Mouse (Mus musculus): Measurements from ENCODE around the gene Mei1. TPM values are rescaled to one million over a fixed set of nuclear protein-coding genes. Genes with fewer than 3 reads are reported as not detected.
"Not testable (repeated sequence)": the region's sequence is repeated elsewhere in the genome, so short reads cannot be mapped to it uniquely, and the experiment has no call there.

Mei1 gene
- polyA plus RNA-seq, 1 experiment from 2014 or later: 0.04 TPM

DNA sequence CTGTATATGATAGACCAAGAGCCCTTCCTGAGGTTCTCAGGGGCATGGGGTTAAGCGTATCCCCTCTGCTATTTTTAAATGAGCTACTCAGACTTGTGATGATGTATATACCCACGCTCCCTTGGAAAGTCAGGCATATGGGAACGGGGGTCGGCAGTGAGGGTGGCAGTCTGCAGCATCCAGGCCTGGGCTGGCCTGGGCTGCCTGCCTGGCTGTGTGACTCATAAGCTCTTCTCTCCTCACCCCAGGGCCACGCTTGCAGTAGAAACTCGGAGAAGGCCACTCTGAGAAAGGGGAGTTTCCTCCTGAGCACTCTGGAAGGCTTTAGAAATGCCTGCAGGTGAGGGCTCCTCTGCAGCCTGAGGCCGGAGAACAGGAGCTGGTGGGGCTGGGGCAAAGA is 21.3 kb downstream of the Mei1 start:
- Histone ChIP-seq H3K27me3 (peaks cover 5% of the 10 kb centered on the region; the same call in 1 of the 2 replicates), H3K9ac (no peak overlapping the region), H3K27ac (no peak overlapping the region), H3K9me3 (no peaks in the 10 kb centered on the region), H3K4me1 (no peaks in the 10 kb centered on the region), H3K4me3 (no peak overlapping the region), H3K36me3 (no peaks in the 10 kb centered on the region), H3K4me2 (no peak overlapping the region)
- ATAC-seq (ENCODE audit: borderline replicate concordance, extremely low read depth, low FRiP score, low TSS enrichment): no peak
- 66% methylated on average over 7 of the region's 7 CpGs for WGBS

DNA sequence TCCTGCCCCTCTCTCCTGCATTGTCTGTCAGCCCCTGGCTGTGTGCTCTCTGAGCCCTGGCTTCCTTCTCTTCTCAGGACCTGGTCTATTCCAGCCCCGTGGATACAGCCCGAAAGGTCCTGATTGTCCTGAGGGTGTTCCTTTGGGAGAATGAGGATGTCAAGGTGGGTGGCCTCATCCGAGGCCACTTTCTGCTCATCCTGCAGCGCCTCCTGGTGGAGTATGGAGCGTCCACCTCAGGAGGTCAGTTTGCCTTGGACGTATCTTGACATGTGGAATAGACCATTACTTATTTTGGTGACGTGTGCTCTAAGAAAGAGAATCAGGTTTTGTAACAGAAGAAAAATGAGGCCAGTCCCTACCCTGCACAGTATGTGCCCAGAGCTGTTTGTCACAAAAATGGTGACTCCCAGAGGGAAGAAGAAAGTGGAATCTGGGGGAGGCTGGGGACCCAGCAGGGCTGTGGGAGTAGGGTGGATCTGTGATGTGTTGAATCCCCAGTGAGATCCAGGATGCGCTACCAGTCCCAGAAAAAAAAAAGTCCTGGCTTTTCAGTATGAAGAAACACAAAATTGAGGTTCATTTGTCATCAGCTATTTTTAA is 37.3 kb downstream of the Mei1 start:
- Histone ChIP-seq H3K27me3 (no peaks in the 10 kb centered on the region), H3K4me3 (no peak overlapping the region), H3K4me2 (no peak overlapping the region), H3K9ac (no peak overlapping the region), H3K27ac (no peak overlapping the region), H3K9me3 (no peaks in the 10 kb centered on the region), H3K4me1 (no peaks in the 10 kb centered on the region), H3K36me3 (no peaks in the 10 kb centered on the region)
- no peak for ATAC-seq (ENCODE audit: borderline replicate concordance, extremely low read depth, low FRiP score, low TSS enrichment)
- WGBS: 20% methylated on average over 8 of the region's 8 CpGs

DNA sequence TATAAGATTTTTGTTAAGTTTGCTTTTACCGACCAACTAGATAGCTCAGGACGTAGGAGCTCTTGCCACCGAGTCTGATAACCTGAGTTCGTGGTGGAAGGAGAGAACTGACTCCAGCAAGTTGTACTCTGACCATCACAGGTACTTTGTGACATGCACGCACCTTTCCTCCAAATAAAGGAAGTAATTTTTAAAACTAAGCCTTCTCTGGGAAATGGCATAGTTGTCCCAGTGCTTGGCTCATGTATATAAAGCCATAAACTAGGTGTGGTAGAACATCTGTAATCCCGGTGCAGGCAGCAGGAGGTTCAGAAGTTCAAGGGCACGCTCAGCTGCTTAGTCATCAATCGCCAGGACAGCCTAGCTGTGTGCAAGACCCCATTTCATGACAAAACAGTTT is 50.7 kb downstream of the Mei1 start:
- Histone ChIP-seq H3K4me2 (no peak overlapping the region), H3K27ac (no peak overlapping the region), H3K9me3 (no peaks in the 10 kb centered on the region), H3K4me3 (no peak overlapping the region), H3K36me3 (no peaks in the 10 kb centered on the region), H3K9ac (no peak overlapping the region), H3K27me3 (0 out of 2 replicates have a peak, but pooled peaks cover 6% of the 10 kb centered on the region), H3K4me1 (no peaks in the 10 kb centered on the region)
- no peak for ATAC-seq (ENCODE audit: borderline replicate concordance, extremely low read depth, low FRiP score, low TSS enrichment)
- WGBS: 73% methylated on average over 8 of the region's 8 CpGs

DNA sequence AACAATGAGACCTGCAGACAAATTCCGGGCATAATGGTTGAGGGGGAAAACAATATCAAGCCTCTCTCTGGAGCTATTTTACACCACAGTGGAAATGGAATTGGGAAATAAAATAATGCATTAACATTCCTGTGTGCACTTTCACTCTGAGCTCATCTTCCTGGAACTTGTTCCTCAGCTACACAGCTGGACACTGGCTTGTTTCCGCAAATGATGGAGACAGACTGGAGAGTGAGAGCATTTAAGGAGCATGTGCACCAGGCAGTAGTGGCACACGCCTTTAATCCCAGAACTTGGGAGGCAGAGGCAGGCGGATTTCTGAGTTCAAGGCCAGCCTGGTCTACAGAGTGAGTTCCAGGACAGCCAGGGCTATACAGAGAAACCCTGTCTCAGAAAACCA is 56.9 kb downstream of the Mei1 start:
- H3K9me3 ChIP-seq; H3K4me3 ChIP-seq; H3K27ac ChIP-seq; H3K27me3 ChIP-seq; H3K9ac ChIP-seq; ATAC-seq (ENCODE audit: borderline replicate concordance, extremely low read depth, low FRiP score, low TSS enrichment); H3K36me3 ChIP-seq: not testable (repeated sequence)
- 85% methylated on average over 4 of the region's 4 CpGs for WGBS
- H3K4me1 ChIP-seq: peaks cover 16% of the 10 kb centered on the region; the same call in 1 of the 2 replicates
- peak overlapping the region; percentile 93 for H3K4me2 ChIP-seq

DNA sequence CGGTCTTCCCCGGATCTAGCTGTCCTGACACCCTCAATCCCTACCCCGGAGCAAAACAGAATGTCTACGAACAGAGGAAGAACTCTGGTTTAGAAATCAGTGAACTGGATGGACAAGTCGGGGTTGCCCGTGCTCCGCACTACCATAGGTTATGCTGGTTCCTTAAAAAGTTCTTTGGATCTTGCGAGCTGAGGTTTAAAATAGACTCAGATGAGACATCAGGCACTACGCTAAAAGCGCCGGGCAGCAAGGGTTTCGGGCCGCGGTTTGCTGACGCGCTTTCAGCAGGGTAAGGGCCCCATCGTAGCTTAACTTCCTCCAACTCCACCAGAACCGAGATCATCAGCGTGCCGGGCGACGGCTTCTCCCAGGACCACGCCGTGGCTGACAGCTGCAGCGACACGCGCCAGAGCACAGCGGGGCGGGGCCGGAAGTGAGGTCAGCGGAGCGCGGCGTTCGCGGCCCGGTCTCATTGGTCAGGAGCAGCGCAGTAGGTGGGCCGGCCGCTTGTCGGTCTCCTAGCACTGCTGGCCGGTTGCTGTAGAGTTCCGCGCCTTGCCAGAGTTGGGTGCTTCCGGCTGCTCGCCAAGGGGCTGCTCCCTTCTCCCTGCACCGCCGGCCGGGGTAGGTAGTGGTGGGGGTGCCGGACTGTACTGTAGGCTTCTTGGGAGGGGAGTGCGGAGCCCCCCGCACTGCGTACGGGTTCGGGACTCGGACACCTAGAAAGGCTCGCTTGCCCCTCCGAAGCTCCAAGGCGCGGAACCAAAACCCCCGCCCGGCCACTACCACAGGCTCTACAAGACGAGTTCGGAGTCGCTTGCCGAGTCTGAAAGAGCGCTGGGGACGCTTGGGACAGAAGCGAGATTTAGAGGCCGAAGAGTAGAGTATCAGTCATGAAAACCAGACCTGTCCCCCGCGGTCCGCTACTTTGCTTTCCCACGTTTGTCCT is 57.9 kb downstream of the Mei1 start, which contains the start of gene Ccdc134:
Gene Ccdc134 (plus strand): TSS at position 497 of the 949 bp plus-strand sequence.
- Histone ChIP-seq H3K36me3 (no peaks in the 10 kb centered on the region), H3K4me1 (peaks cover 16% of the 10 kb centered on the region; the same call in 1 of the 2 replicates), H3K27me3 (0 out of 2 replicates have a peak, but pooled peaks cover 6% of the 10 kb centered on the region), H3K27ac (peak within 1 kb of the TSS; percentile 76), H3K9me3 (no peaks in the 10 kb centered on the region), H3K4me3 (peak within 1 kb of the TSS; percentile 70), H3K4me2 (peak within 1 kb of the TSS; percentile 93), H3K9ac (peak within 1 kb of the TSS; percentile 58)
- peak; percentile 99 for ATAC-seq (ENCODE audit: borderline replicate concordance, extremely low read depth, low FRiP score, low TSS enrichment)
- WGBS: 1% methylated on average over 74 of the region's 74 CpGs

DNA sequence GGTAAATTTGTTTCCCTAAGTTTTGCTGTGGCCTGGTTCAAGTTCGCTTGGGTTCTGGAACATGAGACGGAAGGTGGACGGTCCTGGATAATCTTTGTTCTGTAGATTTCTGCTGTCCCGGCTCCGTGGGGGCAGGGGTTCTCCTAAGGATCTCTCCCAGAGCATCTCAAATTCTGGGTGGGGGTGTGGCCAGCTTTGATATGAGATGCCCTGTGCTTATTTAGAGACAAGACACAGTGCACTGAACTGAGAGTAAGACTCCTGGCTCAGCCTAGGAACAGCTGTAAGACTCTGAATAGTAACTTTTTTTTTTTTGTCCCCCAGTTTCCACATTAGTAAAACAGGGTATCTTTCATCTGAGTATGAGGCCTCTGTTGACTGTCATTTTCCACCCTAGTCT is 58.6 kb downstream of the Mei1 start:
- Histone ChIP-seq H3K27ac (peak overlapping the region; percentile 76; the same call in 1 of the 2 replicates), H3K9me3 (no peaks in the 10 kb centered on the region), H3K27me3 (0 out of 2 replicates have a peak, but pooled peaks cover 4% of the 10 kb centered on the region), H3K36me3 (no peaks in the 10 kb centered on the region), H3K9ac (peak overlapping the region; percentile 58), H3K4me2 (peak overlapping the region; percentile 93), H3K4me3 (peak overlapping the region; percentile 70), H3K4me1 (peaks cover 16% of the 10 kb centered on the region; the same call in 1 of the 2 replicates)
- ATAC-seq (ENCODE audit: borderline replicate concordance, extremely low read depth, low FRiP score, low TSS enrichment): no peak
- WGBS: 2% methylated on average over 5 of the region's 5 CpGs

DNA sequence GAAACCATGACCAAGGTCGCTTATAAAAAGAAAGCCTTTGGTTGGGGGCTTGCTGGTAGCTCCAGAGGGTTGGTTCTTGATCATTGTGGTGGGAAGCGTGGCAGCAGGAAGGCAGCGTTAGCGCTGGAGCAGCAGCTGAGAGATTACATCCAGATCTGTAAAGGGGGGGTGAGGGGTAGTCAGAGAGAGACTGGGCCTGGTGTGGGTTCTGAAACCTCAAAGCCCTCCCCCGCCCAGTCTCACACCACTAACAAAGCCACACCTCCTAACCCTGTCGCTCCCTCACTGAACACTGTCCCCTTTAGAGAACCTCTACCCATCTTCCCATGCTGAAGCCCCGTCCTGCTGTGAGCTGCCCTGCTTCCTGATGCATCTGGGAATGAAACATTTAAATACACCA is 60.8 kb downstream of the Mei1 start:
- Histone ChIP-seq H3K9me3 (no peaks in the 10 kb centered on the region), H3K4me3 (no peak overlapping the region), H3K36me3 (no peaks in the 10 kb centered on the region), H3K4me2 (no peak overlapping the region), H3K9ac (no peak overlapping the region), H3K27me3 (no peaks in the 10 kb centered on the region), H3K27ac (no peak overlapping the region), H3K4me1 (peaks cover 16% of the 10 kb centered on the region; the same call in 1 of the 2 replicates)
- WGBS: 57% methylated on average over 7 of the region's 7 CpGs
- ATAC-seq (ENCODE audit: borderline replicate concordance, extremely low read depth, low FRiP score, low TSS enrichment): no peak

DNA sequence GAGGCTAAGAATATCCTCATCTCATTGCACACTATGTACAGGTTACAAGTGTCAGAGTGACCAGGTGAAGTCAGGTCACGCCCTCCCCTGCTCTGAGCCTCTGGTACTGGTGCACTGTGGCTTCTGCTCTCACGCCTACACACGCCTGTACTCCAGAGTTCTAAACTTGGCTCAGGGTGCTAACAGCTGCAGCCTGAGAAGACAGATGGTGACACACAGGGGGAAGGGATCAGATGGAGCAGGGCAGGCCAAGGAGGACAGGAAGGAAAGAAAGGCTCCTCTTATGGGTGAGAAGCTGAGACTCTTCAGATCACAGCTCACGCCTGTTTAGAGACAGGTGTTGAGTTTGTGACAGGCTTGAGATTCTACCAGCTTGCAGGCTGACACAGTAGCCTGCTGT is 65.6 kb downstream of the Mei1 start:
- H3K9me3 ChIP-seq: no peaks in the 10 kb centered on the region
- H3K36me3 ChIP-seq: 0 out of 2 replicates have a peak, but pooled peaks cover 2% of the 10 kb centered on the region
- ATAC-seq (ENCODE audit: borderline replicate concordance, extremely low read depth, low FRiP score, low TSS enrichment): no peak
- no peak overlapping the region for H3K4me3 ChIP-seq
- H3K27me3 ChIP-seq: no peaks in the 10 kb centered on the region
- H3K4me1 ChIP-seq: no peaks in the 10 kb centered on the region
- H3K9ac ChIP-seq: no peak overlapping the region
- no peak overlapping the region for H3K4me2 ChIP-seq
- 72% methylated on average over 4 of the region's 4 CpGs for WGBS
- H3K27ac ChIP-seq: no peak overlapping the region

DNA sequence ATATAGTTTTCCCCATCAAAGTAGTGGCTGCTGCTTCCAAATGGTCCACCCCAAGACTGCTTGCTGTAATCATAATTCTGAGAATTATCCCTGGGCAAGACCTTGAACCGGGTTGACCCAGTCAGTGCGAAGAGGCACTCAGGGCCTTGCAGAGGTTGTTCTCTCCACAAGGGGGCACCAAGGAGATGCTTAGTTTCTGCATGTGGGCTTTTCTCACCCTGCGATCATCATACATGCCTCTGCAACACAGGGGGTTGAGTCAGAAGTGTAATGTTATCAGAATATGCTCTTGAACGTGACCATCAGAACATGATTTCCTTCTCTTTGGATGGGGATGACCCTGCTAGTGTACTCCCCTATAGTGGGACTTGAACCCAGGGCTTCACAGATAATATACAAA is 68.8 kb downstream of the Mei1 start:
- H3K4me1 ChIP-seq: no peaks in the 10 kb centered on the region
- no peak for ATAC-seq (ENCODE audit: borderline replicate concordance, extremely low read depth, low FRiP score, low TSS enrichment)
- H3K4me2 ChIP-seq: no peak overlapping the region
- 45% methylated on average over 4 of the region's 4 CpGs for WGBS
- no peak overlapping the region for H3K27ac ChIP-seq
- H3K9me3 ChIP-seq: no peaks in the 10 kb centered on the region
- H3K4me3 ChIP-seq: no peak overlapping the region
- H3K36me3 ChIP-seq: 0 out of 2 replicates have a peak, but pooled peaks cover 2% of the 10 kb centered on the region
- no peaks in the 10 kb centered on the region for H3K27me3 ChIP-seq
- no peak overlapping the region for H3K9ac ChIP-seq

DNA sequence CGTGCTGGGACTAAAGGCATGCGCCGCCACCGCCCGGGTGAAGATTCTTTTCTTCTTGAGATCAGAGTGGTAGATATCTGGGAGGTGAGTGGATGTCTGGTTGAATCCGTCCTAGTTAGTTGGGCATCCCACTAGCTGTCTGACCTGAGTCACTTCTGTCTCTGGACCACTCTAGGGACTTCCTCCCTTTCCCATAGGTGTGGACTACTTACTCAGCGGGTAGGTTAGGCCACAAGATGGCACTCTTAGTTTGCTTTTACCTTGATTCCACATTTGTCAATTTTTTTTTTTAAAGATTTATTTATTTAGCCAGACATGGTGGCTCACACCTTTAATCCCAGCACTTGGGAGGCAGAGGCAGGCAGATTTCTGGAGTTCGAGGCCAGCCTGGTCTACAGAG is 69.4 kb downstream of the Mei1 start:
- Histone ChIP-seq H3K4me2 (no peak overlapping the region), H3K4me1 (no peaks in the 10 kb centered on the region), H3K9me3 (no peaks in the 10 kb centered on the region), H3K9ac (no peak overlapping the region), H3K27me3 (no peaks in the 10 kb centered on the region), H3K27ac (no peak overlapping the region), H3K36me3 (0 out of 2 replicates have a peak, but pooled peaks cover 2% of the 10 kb centered on the region), H3K4me3 (no peak overlapping the region)
- no peak; the same call in 1 of the 2 replicates for ATAC-seq (ENCODE audit: borderline replicate concordance, extremely low read depth, low FRiP score, low TSS enrichment)
- 91% methylated on average over 8 of the region's 8 CpGs for WGBS

DNA sequence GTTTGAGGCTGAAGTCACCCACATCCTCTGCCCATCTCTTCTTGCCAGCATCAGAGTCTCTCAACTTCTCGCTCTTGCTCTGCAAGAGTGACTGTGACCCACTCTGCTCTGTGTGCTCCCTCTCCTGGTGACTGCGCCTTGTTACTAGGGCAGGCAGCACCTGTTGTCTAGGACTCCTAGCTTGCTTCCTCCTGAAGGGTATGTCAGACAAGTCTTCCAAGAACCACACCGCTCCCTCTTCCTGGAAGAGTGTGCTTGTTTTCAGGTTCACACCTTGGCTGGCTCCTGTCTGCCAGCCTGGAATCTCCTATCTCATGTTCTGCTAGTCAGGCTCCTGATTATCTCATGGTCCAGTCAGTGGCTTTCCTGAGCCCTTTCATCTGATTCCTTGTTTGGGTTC is 70.6 kb downstream of the Mei1 start:
- Histone ChIP-seq H3K27me3 (no peaks in the 10 kb centered on the region), H3K9ac (no peak overlapping the region)

DNA sequence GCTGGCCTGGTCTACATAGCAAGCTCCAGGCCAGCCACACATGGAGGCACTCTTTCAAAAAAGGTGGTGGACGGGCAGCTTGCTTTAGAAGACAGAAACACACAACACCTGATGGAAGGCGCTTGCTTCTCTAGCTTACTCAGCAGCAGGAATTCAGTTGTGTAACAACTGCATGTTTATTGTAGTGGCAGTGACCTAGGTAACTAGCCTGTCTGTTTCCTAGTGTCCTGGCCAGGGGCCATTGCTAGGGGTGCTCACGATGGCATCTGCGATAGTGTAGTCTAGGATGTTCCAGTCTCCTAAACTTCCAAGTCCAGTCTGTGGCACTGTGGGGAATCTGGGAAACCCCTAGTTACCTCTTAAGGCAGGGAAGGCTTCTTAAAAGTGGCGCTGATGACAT is 74.4 kb downstream of the Mei1 start:
- WGBS: 87% methylated on average over 5 of the region's 5 CpGs
- no peaks in the 10 kb centered on the region for H3K27me3 ChIP-seq
- H3K9me3 ChIP-seq: no peaks in the 10 kb centered on the region
- no peak for ATAC-seq (ENCODE audit: borderline replicate concordance, extremely low read depth, low FRiP score, low TSS enrichment)
- peaks cover 28% of the 10 kb centered on the region for H3K4me1 ChIP-seq
- no peak overlapping the region for H3K4me2 ChIP-seq
- no peak overlapping the region for H3K4me3 ChIP-seq
- H3K9ac ChIP-seq: no peak overlapping the region
- 0 out of 2 replicates have a peak, but pooled peaks cover under 1% of the 10 kb centered on the region for H3K36me3 ChIP-seq
- no peak overlapping the region for H3K27ac ChIP-seq

More for the DNA sequence above, 70.6 kb downstream of the Mei1 start:
- no peaks in the 10 kb centered on the region for H3K9me3 ChIP-seq
- H3K4me3 ChIP-seq: no peak overlapping the region
- H3K36me3 ChIP-seq: 0 out of 2 replicates have a peak, but pooled peaks cover 2% of the 10 kb centered on the region
- no peak overlapping the region for H3K27ac ChIP-seq
- H3K4me1 ChIP-seq: peaks cover 4% of the 10 kb centered on the region
- ATAC-seq (ENCODE audit: borderline replicate concordance, extremely low read depth, low FRiP score, low TSS enrichment): no peak
- WGBS: 85% methylated on average over 3 of the region's 3 CpGs
- no peak overlapping the region for H3K4me2 ChIP-seq
